Mouse (Mus musculus): ENCODE data around the gene Lhx3. TPM values are rescaled to one million over a fixed set of nuclear protein-coding genes. Genes with fewer than 3 reads are reported as not detected.
A peak's percentile ranks its signal among the peaks of the same experiment; 100 is the strongest.

The Lhx3 gene
- polyA plus RNA-seq (2015; fragmentation: Nextera tagmentation; extraction: Ambion mirVana): not detected in 2 replicates

GRCm38 (mm10) chr2:26208126-26208789 is at the start of gene Lhx3:
TSS of gene Lhx3 (minus strand) at chr2:26208289.
- Histone ChIP-seq H3K36me3 (ENCODE audit: control insufficient read depth, insufficient read depth) (peaks cover 18% of the 10 kb centered on the region), H3K27ac (ENCODE audit: low read length) (no peak within 1 kb of the TSS), H3K27me3 (ENCODE audit: control insufficient read depth, insufficient read depth, low read length) (peaks cover 53% of the 10 kb centered on the region), H3K9me3 (replicated peaks; ENCODE audit: control insufficient read depth, low read length) (0 out of 2 replicates have a peak, but pooled peaks cover 4% of the 10 kb centered on the region), H3K9ac (ENCODE audit: low read length) (no peak within 1 kb of the TSS), H3K4me3 (ENCODE audit: low read length) (no peak within 1 kb of the TSS), H3K4me2 (ENCODE audit: low read depth, low read length) (no peak within 1 kb of the TSS), H3K4me1 (ENCODE audit: control insufficient read depth, insufficient read depth, low read length) (no peaks in the 10 kb centered on the region)
- WGBS: 6% methylated on average over 19 of the region's 19 CpGs
- ATAC-seq (replicated peaks; ENCODE audit: extremely low read depth, insufficient read depth, low FRiP score): peak; percentile 85

GRCm38 (mm10) chr2:26257315-26258096 is 49.4 kb upstream of the Lhx3 start:
- Histone ChIP-seq H3K27ac (ENCODE audit: low read length) (no peak overlapping the region), H3K4me3 (ENCODE audit: low read length) (no peak overlapping the region), H3K4me2 (ENCODE audit: low read depth, low read length) (no peak overlapping the region), H3K36me3 (ENCODE audit: control insufficient read depth, insufficient read depth) (no peaks in the 10 kb centered on the region), H3K9ac (ENCODE audit: low read length) (no peak overlapping the region), H3K27me3 (ENCODE audit: control insufficient read depth, insufficient read depth, low read length) (no peaks in the 10 kb centered on the region), H3K9me3 (replicated peaks; ENCODE audit: control insufficient read depth, low read length) (no peaks in the 10 kb centered on the region), H3K4me1 (ENCODE audit: control insufficient read depth, insufficient read depth, low read length) (no peaks in the 10 kb centered on the region)
- ATAC-seq (replicated peaks; ENCODE audit: extremely low read depth, insufficient read depth, low FRiP score): no peak
- 78% methylated on average over 16 of the region's 16 CpGs for WGBS

GRCm38 (mm10) chr2:26254816-26255215 is 46.7 kb upstream of the Lhx3 start:
- no peak for ATAC-seq (replicated peaks; ENCODE audit: extremely low read depth, insufficient read depth, low FRiP score)
- Histone ChIP-seq H3K9ac (ENCODE audit: low read length) (no peak overlapping the region), H3K4me2 (ENCODE audit: low read depth, low read length) (no peak overlapping the region), H3K27ac (ENCODE audit: low read length) (no peak overlapping the region), H3K4me1 (ENCODE audit: control insufficient read depth, insufficient read depth, low read length) (no peaks in the 10 kb centered on the region), H3K4me3 (ENCODE audit: low read length) (no peak overlapping the region), H3K36me3 (ENCODE audit: control insufficient read depth, insufficient read depth) (no peaks in the 10 kb centered on the region), H3K27me3 (ENCODE audit: control insufficient read depth, insufficient read depth, low read length) (no peaks in the 10 kb centered on the region), H3K9me3 (replicated peaks; ENCODE audit: control insufficient read depth, low read length) (no peaks in the 10 kb centered on the region)
- WGBS: 64% methylated on average over 4 of the region's 4 CpGs

- no peak overlapping the region for H3K9ac ChIP-seq (ENCODE audit: low read length)
- no peaks in the 10 kb centered on the region for H3K36me3 ChIP-seq (ENCODE audit: control insufficient read depth, insufficient read depth)
- H3K4me2 ChIP-seq (ENCODE audit: low read depth, low read length): no peak overlapping the region
- no peaks in the 10 kb centered on the region for H3K27me3 ChIP-seq (ENCODE audit: control insufficient read depth, insufficient read depth, low read length)
- no peak overlapping the region for H3K4me3 ChIP-seq (ENCODE audit: low read length)
- 55% methylated on average over 8 of the region's 8 CpGs for WGBS
- no peak for ATAC-seq (replicated peaks; ENCODE audit: extremely low read depth, insufficient read depth, low FRiP score)
- no peaks in the 10 kb centered on the region for H3K9me3 ChIP-seq (replicated peaks; ENCODE audit: control insufficient read depth, low read length)
- no peak overlapping the region for H3K27ac ChIP-seq (ENCODE audit: low read length)
- H3K4me1 ChIP-seq (ENCODE audit: control insufficient read depth, insufficient read depth, low read length): no peaks in the 10 kb centered on the region
These were observed 44.6 kb upstream of the Lhx3 start for GRCm38 (mm10) chr2:26252514-26253206.

GRCm38 (mm10) chr2:26247531-26247930 is 39.4 kb upstream of the Lhx3 start:
- H3K4me2 ChIP-seq (ENCODE audit: low read depth, low read length): no peak overlapping the region
- no peak overlapping the region for H3K27ac ChIP-seq (ENCODE audit: low read length)
- H3K36me3 ChIP-seq (ENCODE audit: control insufficient read depth, insufficient read depth): no peaks in the 10 kb centered on the region
- H3K4me1 ChIP-seq (ENCODE audit: control insufficient read depth, insufficient read depth, low read length): no peaks in the 10 kb centered on the region
- H3K27me3 ChIP-seq (ENCODE audit: control insufficient read depth, insufficient read depth, low read length): no peaks in the 10 kb centered on the region
- 47% methylated on average over 3 of the region's 3 CpGs for WGBS
- H3K9ac ChIP-seq (ENCODE audit: low read length): no peak overlapping the region
- H3K4me3 ChIP-seq (ENCODE audit: low read length): no peak overlapping the region
- no peaks in the 10 kb centered on the region for H3K9me3 ChIP-seq (replicated peaks; ENCODE audit: control insufficient read depth, low read length)
- ATAC-seq (replicated peaks; ENCODE audit: extremely low read depth, insufficient read depth, low FRiP score): no peak

GRCm38 (mm10) chr2:26240841-26241240 is 32.8 kb upstream of the Lhx3 start:
- no peaks in the 10 kb centered on the region for H3K36me3 ChIP-seq (ENCODE audit: control insufficient read depth, insufficient read depth)
- WGBS: 62% methylated on average over 3 of the region's 3 CpGs
- H3K4me2 ChIP-seq (ENCODE audit: low read depth, low read length): no peak overlapping the region
- no peak overlapping the region for H3K27ac ChIP-seq (ENCODE audit: low read length)
- ATAC-seq (replicated peaks; ENCODE audit: extremely low read depth, insufficient read depth, low FRiP score): no peak
- H3K9me3 ChIP-seq (replicated peaks; ENCODE audit: control insufficient read depth, low read length): no peaks in the 10 kb centered on the region
- H3K4me1 ChIP-seq (ENCODE audit: control insufficient read depth, insufficient read depth, low read length): peaks cover 3% of the 10 kb centered on the region; the same call in 1 of the 2 replicates
- no peak overlapping the region for H3K4me3 ChIP-seq (ENCODE audit: low read length)
- H3K27me3 ChIP-seq (ENCODE audit: control insufficient read depth, insufficient read depth, low read length): no peaks in the 10 kb centered on the region
- H3K9ac ChIP-seq (ENCODE audit: low read length): no peak overlapping the region

GRCm38 (mm10) chr2:26240330-26240729 is 32.2 kb upstream of the Lhx3 start:
- H3K4me1 ChIP-seq (ENCODE audit: control insufficient read depth, insufficient read depth, low read length): peaks cover 8% of the 10 kb centered on the region
- WGBS: 62% methylated on average over 9 of the region's 9 CpGs
- no peak overlapping the region for H3K9ac ChIP-seq (ENCODE audit: low read length)
- no peaks in the 10 kb centered on the region for H3K27me3 ChIP-seq (ENCODE audit: control insufficient read depth, insufficient read depth, low read length)
- no peaks in the 10 kb centered on the region for H3K9me3 ChIP-seq (replicated peaks; ENCODE audit: control insufficient read depth, low read length)
- H3K4me3 ChIP-seq (ENCODE audit: low read length): no peak overlapping the region
- no peak overlapping the region for H3K27ac ChIP-seq (ENCODE audit: low read length)
- no peaks in the 10 kb centered on the region for H3K36me3 ChIP-seq (ENCODE audit: control insufficient read depth, insufficient read depth)
- H3K4me2 ChIP-seq (ENCODE audit: low read depth, low read length): no peak overlapping the region
- no peak for ATAC-seq (replicated peaks; ENCODE audit: extremely low read depth, insufficient read depth, low FRiP score)

GRCm38 (mm10) chr2:26237290-26237782 is 29.2 kb upstream of the Lhx3 start, which contains the start of gene Qsox2:
TSS of gene Qsox2 (minus strand) at chr2:26237525.
- Histone ChIP-seq H3K9me3 (replicated peaks; ENCODE audit: control insufficient read depth, low read length) (no peaks in the 10 kb centered on the region), H3K4me3 (ENCODE audit: low read length) (peak within 1 kb of the TSS; percentile 92), H3K36me3 (ENCODE audit: control insufficient read depth, insufficient read depth) (no peaks in the 10 kb centered on the region), H3K9ac (ENCODE audit: low read length) (peak within 1 kb of the TSS; percentile 90), H3K27me3 (ENCODE audit: control insufficient read depth, insufficient read depth, low read length) (no peaks in the 10 kb centered on the region), H3K4me2 (ENCODE audit: low read depth, low read length) (peak within 1 kb of the TSS; percentile 94), H3K27ac (ENCODE audit: low read length) (peak within 1 kb of the TSS; percentile 74), H3K4me1 (ENCODE audit: control insufficient read depth, insufficient read depth, low read length) (peaks cover 26% of the 10 kb centered on the region)
- ATAC-seq (replicated peaks; ENCODE audit: extremely low read depth, insufficient read depth, low FRiP score): peak; percentile 89
- WGBS: 2% methylated on average over 29 of the region's 36 CpGs
